Mouse (Mus musculus): ENCODE results near the gene Fbxo8.
A peak's percentile ranks its signal among the peaks of the same experiment; 100 is the strongest.

The Fbxo8 gene

GRCm38 (mm10) chr8:56611736-56612135, 60.8 kb downstream of the Fbxo8 start:
- DNase-seq (ENCODE audit: low read depth, low spot score), result no peak

DNA sequence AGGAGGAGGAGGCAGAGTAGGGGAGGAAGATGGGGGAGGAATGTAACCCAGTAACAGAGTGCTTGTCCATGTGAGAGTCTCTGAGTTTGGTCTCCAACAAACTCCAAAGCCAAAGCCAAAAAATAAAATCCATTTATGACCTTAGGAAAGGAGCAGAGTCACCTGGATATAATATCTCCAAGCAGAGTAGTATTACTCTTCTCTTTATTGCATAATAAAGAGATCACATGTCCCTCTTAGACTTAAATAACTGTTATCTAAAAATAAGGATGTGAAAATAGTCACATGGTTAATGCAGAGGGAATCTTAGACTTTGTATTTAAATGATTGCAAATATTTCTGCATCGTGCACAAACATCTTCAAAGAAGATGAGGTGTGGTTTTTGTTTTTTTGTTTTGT, 63.3 kb downstream of the Fbxo8 start:
- DNase-seq (ENCODE audit: low read depth, low spot score), result no peak

DNA sequence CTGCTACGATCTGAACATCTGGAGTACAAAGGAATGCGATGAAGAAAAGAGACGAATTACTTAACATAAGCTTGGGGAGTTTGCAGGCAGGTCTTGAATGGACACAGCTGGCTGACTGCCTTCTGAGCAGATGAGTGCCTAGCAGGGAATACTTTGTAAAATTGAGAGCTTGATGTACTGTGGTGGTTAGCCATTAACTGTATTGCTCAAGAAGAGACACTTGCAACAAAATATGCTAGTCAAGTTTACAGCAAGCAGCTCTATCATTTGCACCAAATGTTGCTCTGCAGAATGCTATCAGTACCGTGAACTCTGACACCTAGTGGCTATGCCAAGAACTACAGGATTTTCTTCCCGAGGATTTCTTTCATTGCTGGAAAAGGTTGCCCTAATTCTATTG, 64.1 kb downstream of the Fbxo8 start:
- DNase-seq (ENCODE audit: low read depth, low spot score), result peak; percentile 11

DNA sequence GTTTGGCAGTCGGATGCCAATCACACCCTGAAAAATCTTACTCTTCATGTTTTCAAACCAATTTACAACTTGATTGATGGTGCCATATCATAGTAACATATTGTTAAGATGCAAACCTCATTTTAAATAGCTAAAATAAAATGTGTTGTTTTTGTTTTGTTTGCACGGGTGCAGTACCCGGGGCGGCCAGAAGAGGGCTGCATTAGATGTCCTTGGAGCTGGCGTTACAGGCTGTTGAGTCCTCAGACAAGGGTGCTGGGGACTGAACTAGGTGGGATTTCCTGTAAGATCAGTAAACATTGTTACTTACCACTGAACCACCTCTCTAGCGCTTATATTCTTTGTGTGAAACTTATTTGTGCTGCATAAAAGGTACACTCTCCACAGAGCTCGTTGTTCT, 65.4 kb downstream of the Fbxo8 start:
- no peak for DNase-seq (ENCODE audit: low read depth, low spot score)

DNA sequence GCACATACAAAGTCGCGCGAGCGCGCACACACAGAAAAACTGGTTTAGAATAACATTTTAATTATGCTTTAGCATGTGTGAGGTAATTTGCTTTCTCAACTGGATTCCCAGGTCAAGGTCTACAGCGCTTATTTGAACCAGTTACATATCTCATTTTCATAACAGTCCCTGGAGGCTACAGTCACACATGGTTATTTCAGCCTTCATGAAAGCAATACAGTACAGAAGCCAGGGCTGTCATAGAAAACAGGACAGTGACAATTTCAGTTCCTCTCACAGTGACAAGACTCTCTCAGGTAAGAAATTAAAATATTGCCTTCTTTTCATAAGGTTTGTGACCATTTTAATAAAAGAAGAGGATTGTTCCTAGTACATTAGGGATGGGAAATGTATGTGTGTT, 66.4 kb downstream of the Fbxo8 start:
- no peak for DNase-seq (ENCODE audit: low read depth, low spot score)

DNA sequence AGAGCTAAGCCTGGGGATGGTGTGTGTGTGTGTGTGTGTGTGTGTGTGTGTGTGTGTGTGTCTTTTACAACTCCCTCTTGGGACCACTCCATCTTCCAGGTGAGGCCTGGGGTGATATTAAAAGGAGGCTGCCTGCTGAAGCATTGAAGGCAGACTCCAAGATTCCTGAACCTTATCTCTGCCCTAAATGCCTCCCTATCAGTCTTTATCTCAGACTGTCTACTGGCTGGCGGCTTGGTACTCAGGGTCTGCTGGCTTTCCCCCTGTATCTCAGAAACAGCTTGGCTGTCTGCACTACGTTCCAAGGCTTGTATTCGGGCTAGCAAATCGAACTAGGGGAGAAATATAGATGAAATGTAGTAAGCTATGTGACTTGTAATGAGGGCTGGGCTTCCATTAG, 68.2 kb downstream of the Fbxo8 start:
- DNase-seq (ENCODE audit: low read depth, low spot score), result no peak

DNA sequence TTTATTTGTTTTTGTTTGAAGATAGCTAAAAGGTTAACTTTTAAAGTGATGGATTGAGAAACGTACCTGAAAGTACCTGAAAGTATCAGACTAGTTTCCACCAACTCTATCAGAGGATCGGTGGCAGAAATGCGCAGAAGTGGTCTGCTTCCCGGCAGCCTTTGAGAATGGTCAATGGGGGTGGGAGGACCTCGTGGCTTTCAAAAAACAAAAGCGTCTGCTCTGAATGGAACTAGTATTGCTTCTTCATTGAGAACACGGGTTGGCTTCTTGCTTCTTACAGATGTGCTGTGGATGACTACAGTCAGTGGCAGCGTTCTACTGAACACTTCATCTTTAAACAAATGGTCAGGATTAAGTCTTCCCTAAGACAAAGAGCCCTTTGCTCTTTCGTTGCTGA, 68.7 kb downstream of the Fbxo8 start:
- DNase-seq (ENCODE audit: low read depth, low spot score), result no peak

DNA sequence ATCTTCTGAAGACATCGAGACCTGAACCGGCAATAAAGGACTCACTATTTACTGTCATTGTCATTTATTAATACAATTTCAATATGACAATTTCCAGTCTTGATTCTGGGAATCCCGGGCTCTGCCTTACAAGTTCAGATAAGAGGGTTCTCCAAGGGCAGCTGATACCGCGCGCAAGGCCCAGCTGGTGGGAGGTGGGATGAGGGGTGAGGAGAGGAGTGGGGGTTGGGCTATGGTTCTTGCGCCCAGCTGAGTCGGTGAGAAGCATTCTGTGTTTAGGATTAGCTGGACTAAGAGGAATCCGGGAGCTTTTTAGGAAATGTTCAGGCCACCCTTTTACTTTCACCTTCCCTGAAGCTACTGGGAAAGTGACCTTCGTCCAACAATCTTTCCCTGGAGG, 69.8 kb downstream of the Fbxo8 start:
- no peak for DNase-seq (ENCODE audit: low read depth, low spot score)

DNA sequence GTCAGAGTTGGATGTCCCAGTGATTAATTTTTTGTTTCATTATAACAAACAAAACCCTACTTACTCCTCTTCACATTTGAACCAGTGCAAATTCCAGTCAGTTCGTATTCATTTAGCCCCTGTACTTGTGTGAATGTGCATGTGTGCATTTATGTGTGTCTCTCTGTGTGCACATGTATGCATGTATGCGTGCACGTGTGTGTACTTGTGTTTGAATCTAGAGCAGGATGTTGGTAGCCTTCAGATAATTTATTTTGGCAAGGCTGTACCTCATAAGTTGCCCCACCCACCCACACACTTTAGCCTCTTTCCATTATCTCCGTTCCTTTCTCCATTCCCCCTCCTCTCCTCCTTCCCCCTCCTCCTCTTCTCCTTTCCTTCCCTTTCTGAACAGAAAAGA, 70.2 kb downstream of the Fbxo8 start:
- no peak for DNase-seq (ENCODE audit: low read depth, low spot score)

DNA sequence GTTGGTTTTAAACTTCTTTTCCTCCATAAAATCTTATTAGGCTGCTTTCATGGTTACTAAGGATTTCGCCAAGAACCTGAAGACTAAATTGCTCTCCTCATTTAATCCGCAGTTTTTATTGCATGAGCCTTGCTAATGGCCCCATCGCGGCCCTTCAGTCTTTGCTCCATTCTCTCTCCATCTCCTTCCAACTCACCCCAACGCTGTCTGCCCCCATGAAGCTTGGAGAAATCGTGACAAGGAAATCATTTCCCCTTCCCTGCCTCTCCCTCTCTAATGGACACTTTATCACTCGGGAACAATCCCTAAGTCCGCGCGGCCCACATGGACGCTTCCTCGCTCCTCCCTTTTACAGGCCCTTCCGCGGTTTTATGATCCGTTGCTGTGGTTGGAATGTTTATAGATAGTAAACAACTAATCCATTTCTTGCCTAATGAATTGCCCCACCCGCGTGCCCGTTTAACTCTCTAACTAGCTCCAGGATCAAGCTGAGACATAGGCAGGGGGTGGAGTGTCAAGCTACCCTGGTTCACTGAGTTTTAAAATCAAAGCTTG, 71.7 kb downstream of the Fbxo8 start:
- DNase-seq (ENCODE audit: low read depth, low spot score), result no peak

- no peak for DNase-seq (ENCODE audit: low read depth, low spot score)
Observed at GRCm38 (mm10) chr8:56623346-56623745, 72.5 kb downstream of the Fbxo8 start.

- DNase-seq (ENCODE audit: low read depth, low spot score), result no peak
Observed at GRCm38 (mm10) chr8:56629160-56629559, 78.3 kb downstream of the Fbxo8 start.

- no peak for DNase-seq (ENCODE audit: low read depth, low spot score)
Observed at GRCm38 (mm10) chr8:56639277-56639676, 88.4 kb downstream of the Fbxo8 start.

All from skeletal muscle tissue, adult 2 months (tissue).